Mouse (Mus musculus) ovary, adult 18-20 months (tissue): ENCODE data around the gene Lamb3.
A peak's percentile ranks its signal among the peaks of the same experiment; 100 is the strongest.
"Not testable (repeated sequence)": the region's sequence is repeated elsewhere in the genome, so short reads cannot be mapped to it uniquely, and the experiment has no call there.

ENCODE experiments used
- DNase-seq: peaks from one replicate; pipeline ENCODE4 v3.0.0; 2022; ENCODE audit warnings: low spot score, mixed read lengths

Lamb3 gene

GRCm38 (mm10) chr1:193281344-193281743 is 73.8 kb downstream of the Lamb3 start:
- DNase-seq, result no peak

GRCm38 (mm10) chr1:193284228-193284779 is 76.8 kb downstream of the Lamb3 start:
- no peak for DNase-seq

GRCm38 (mm10) chr1:193285766-193286325 is 78.3 kb downstream of the Lamb3 start:
- DNase-seq, result not testable (repeated sequence)

- DNase-seq, result no peak
These were observed 80.1 kb downstream of the Lamb3 start for GRCm38 (mm10) chr1:193287578-193287977.

GRCm38 (mm10) chr1:193289076-193289475 is 81.6 kb downstream of the Lamb3 start:
- DNase-seq, result no peak

- DNase-seq, result no peak
These were observed 82.4 kb downstream of the Lamb3 start for GRCm38 (mm10) chr1:193289914-193290313.

GRCm38 (mm10) chr1:193290686-193291085 is 83.2 kb downstream of the Lamb3 start:
- DNase-seq, result no peak

- DNase-seq, result no peak
These were observed 85.5 kb downstream of the Lamb3 start for GRCm38 (mm10) chr1:193293039-193293438.

- DNase-seq, result no peak
These were observed 86.4 kb downstream of the Lamb3 start for GRCm38 (mm10) chr1:193293926-193294325.

GRCm38 (mm10) chr1:193295920-193296319 is 88.4 kb downstream of the Lamb3 start:
- no peak for DNase-seq

GRCm38 (mm10) chr1:193298141-193298765 is 90.8 kb downstream of the Lamb3 start:
- no peak for DNase-seq

GRCm38 (mm10) chr1:193299995-193300394 is 92.5 kb downstream of the Lamb3 start:
- no peak for DNase-seq

- DNase-seq, result no peak
These were observed 94.0 kb downstream of the Lamb3 start for GRCm38 (mm10) chr1:193301216-193302092.

GRCm38 (mm10) chr1:193302093-193302405 is 94.5 kb downstream of the Lamb3 start:
- no peak for DNase-seq

- no peak for DNase-seq
These were observed 95.6 kb downstream of the Lamb3 start for GRCm38 (mm10) chr1:193303096-193303495.

- DNase-seq, result no peak
These were observed 97.9 kb downstream of the Lamb3 start for GRCm38 (mm10) chr1:193305386-193305785.

GRCm38 (mm10) chr1:193306832-193307231 is 99.3 kb downstream of the Lamb3 start:
- no peak for DNase-seq

- no peak for DNase-seq
These were observed 102.5 kb downstream of the Lamb3 start for GRCm38 (mm10) chr1:193309785-193310518.

- no peak for DNase-seq
These were observed 103.1 kb downstream of the Lamb3 start for GRCm38 (mm10) chr1:193310519-193311085.

GRCm38 (mm10) chr1:193311596-193311995 is 104.1 kb downstream of the Lamb3 start:
- DNase-seq, result no peak

GRCm38 (mm10) chr1:193315705-193316357 is 108.3 kb downstream of the Lamb3 start:
- DNase-seq, result peak; percentile 77
